Comparison of ENCODE assay signal across 18 mouse cellular contexts in the genomic region with DNA sequence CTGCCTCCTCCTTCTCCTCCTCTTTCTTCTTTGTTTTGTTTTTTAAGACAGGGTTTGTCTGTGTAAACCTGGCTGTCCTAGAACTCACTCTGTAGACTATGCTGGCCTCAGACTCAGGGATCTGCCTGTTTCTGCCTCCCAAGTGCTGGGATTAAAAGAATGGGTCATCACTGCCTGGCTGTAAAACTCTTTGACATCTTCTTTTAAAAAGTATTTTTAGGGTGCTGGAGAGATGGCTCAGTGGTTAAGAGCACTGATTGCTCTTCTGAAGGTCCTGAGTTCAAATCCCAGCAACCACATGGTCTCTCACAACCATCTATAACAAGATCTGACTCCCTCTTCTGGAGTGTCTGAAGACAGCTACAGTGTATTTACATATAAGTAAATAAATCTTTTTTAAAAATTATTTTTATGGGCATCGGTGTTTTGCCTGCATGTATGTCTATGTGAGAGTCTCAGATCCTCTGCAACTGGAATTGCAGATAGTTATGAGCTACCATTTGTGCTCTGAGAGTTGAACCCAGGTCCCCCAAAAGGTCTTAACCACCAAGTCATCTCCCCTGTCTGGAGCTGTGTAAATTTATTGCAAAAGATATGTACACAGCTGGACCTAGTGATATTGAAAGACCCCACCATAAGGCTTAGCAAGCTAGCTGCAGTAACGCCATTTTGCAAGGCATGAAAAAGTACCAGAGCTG. TPM values are rescaled to one million over a fixed set of nuclear protein-coding genes. Genes with fewer than 3 reads are reported as not detected.
DNase-seq lines count a peak whose midpoint lies in the region; ATAC-seq and TF ChIP-seq lines count a peak whose summit lies in the region.
"Had no signal": no experiment of that assay in that cellular context is flagged by ENCODE, and none has a peak within 500 bp of the region (broad histone marks: within the 10 kb centered on the region; RNA-seq: fewer than 3 reads in every experiment).

No protein-coding gene starts in this region.

- 71% methylated on average over 2 of the region's 2 CpGs for WGBS in hindbrain, embryonic 14.5 days
- WGBS in hindbrain, embryonic 13.5 days = 64% methylated on average over 2 of the region's 2 CpGs
- WGBS in lung, embryonic 14.5 days = 53% methylated on average over 2 of the region's 2 CpGs
- 53% methylated on average over 2 of the region's 2 CpGs for WGBS in intestine, embryonic 15.5 days
- 65% methylated on average over 2 of the region's 2 CpGs for WGBS in stomach, embryonic 14.5 days
- WGBS in forebrain, embryonic 11.5 days = 70% methylated on average over 2 of the region's 2 CpGs

- no peaks in the 10 kb centered on the region for H3K36me3 ChIP-seq in hindbrain, embryonic 14.5 days (replicated peaks; ENCODE audit: control insufficient read depth, insufficient read depth)
- H3K36me3 ChIP-seq in hindbrain, embryonic 13.5 days = no peaks in the 10 kb centered on the region
- H3K36me3 ChIP-seq in lung, embryonic 14.5 days (ENCODE audit: insufficient read depth) = no peaks in the 10 kb centered on the region
- no peaks in the 10 kb centered on the region for H3K36me3 ChIP-seq in intestine, embryonic 15.5 days
- H3K36me3 ChIP-seq in stomach, embryonic 14.5 days (ENCODE audit: control insufficient read depth, insufficient read depth, low read length) = no peaks in the 10 kb centered on the region
- H3K36me3 ChIP-seq in forebrain, embryonic 11.5 days (ENCODE audit: control insufficient read depth, insufficient read depth, low read length) = no peaks in the 10 kb centered on the region
- H3K36me3 ChIP-seq: limb, embryonic 15.5 days had no signal

- no peaks in the 10 kb centered on the region for H3K27me3 ChIP-seq in hindbrain, embryonic 14.5 days (ENCODE audit: control insufficient read depth, insufficient read depth, low read length)
- no peaks in the 10 kb centered on the region for H3K27me3 ChIP-seq in hindbrain, embryonic 13.5 days
- no peaks in the 10 kb centered on the region for H3K27me3 ChIP-seq in lung, embryonic 14.5 days (ENCODE audit: insufficient read depth, low read length)
- no peaks in the 10 kb centered on the region for H3K27me3 ChIP-seq in intestine, embryonic 15.5 days (replicated peaks)
- no peaks in the 10 kb centered on the region for H3K27me3 ChIP-seq in stomach, embryonic 14.5 days (ENCODE audit: control insufficient read depth, insufficient read depth, low read length)
- no peaks in the 10 kb centered on the region for H3K27me3 ChIP-seq in forebrain, embryonic 11.5 days (ENCODE audit: control insufficient read depth, insufficient read depth, low read length)
- H3K27me3 ChIP-seq: limb, embryonic 15.5 days had no signal

- peak overlapping the region; percentile 24; the same call in 1 of the 2 replicates for H3K4me2 ChIP-seq in hindbrain, embryonic 14.5 days (replicated peaks)
- H3K4me2 ChIP-seq in hindbrain, embryonic 13.5 days = no peak overlapping the region
- 0 out of 2 replicates have a peak overlapping the region, but pooled peaks have one; percentile 1 for H3K4me2 ChIP-seq in lung, embryonic 14.5 days
- no peak overlapping the region for H3K4me2 ChIP-seq in intestine, embryonic 15.5 days (replicated peaks)
- H3K4me2 ChIP-seq in stomach, embryonic 14.5 days (replicated peaks; ENCODE audit: low read depth, low read length) = no peak overlapping the region; the same call in 1 of the 2 replicates
- no peak overlapping the region for H3K4me2 ChIP-seq in forebrain, embryonic 11.5 days (ENCODE audit: low read depth, low read length, severe bottlenecking)
- H3K4me2 ChIP-seq: limb, embryonic 15.5 days had no signal

- no peak for DNase-seq in hindbrain, embryonic 14.5 days (ENCODE audit: low spot score)
- no peak for DNase-seq in lung, embryonic 14.5 days
- DNase-seq in lung, postnatal 4 days = no peak
- DNase-seq in forebrain, embryonic 11.5 days (ENCODE audit: low spot score) = no peak
- DNase-seq in gastrocnemius, postnatal 14 days = no peak
- DNase-seq: cerebellum, postnatal 25 days; forebrain, postnatal 0 days; gastrocnemius, postnatal 10 days; lung, adult 18-20 months; right cerebral cortex, postnatal 25 days; thymus, postnatal 25 days had no signal

- H3K4me1 ChIP-seq in hindbrain, embryonic 14.5 days (replicated peaks; ENCODE audit: control insufficient read depth, insufficient read depth, low read length) = no peaks in the 10 kb centered on the region
- H3K4me1 ChIP-seq in hindbrain, embryonic 13.5 days (replicated peaks) = 0 out of 2 replicates have a peak, but pooled peaks cover 5% of the 10 kb centered on the region
- no peaks in the 10 kb centered on the region for H3K4me1 ChIP-seq in lung, embryonic 14.5 days (ENCODE audit: insufficient read depth)
- no peaks in the 10 kb centered on the region for H3K4me1 ChIP-seq in intestine, embryonic 15.5 days (replicated peaks)
- H3K4me1 ChIP-seq in stomach, embryonic 14.5 days (ENCODE audit: control insufficient read depth, insufficient read depth, low read length) = no peaks in the 10 kb centered on the region
- H3K4me1 ChIP-seq in forebrain, embryonic 11.5 days (replicated peaks; ENCODE audit: control insufficient read depth, insufficient read depth, low read length) = no peaks in the 10 kb centered on the region
- H3K4me1 ChIP-seq: limb, embryonic 15.5 days had no signal

- intact Hi-C loops in gastrocnemius, postnatal 14 days (cut with DNase I; ENCODE audit: low total_unique reads) = no loop called here

- no peaks in the 10 kb centered on the region for H3K9me3 ChIP-seq in hindbrain, embryonic 14.5 days (ENCODE audit: control insufficient read depth, low read length)
- H3K9me3 ChIP-seq in hindbrain, embryonic 13.5 days = no peaks in the 10 kb centered on the region
- no peaks in the 10 kb centered on the region for H3K9me3 ChIP-seq in lung, embryonic 14.5 days (ENCODE audit: low read depth, low read length)
- no peaks in the 10 kb centered on the region for H3K9me3 ChIP-seq in intestine, embryonic 15.5 days
- H3K9me3 ChIP-seq in stomach, embryonic 14.5 days (ENCODE audit: control insufficient read depth, low read depth, low read length) = no peaks in the 10 kb centered on the region
- H3K9me3 ChIP-seq in forebrain, embryonic 11.5 days (ENCODE audit: control insufficient read depth, low read length) = no peaks in the 10 kb centered on the region
- H3K9me3 ChIP-seq: limb, embryonic 15.5 days had no signal

- no peak overlapping the region for H3K9ac ChIP-seq in hindbrain, embryonic 14.5 days
- no peak overlapping the region for H3K9ac ChIP-seq in hindbrain, embryonic 13.5 days
- no peak overlapping the region for H3K9ac ChIP-seq in lung, embryonic 14.5 days
- no peak overlapping the region for H3K9ac ChIP-seq in intestine, embryonic 15.5 days
- H3K9ac ChIP-seq in stomach, embryonic 14.5 days (replicated peaks; ENCODE audit: low read depth, low read length) = no peak overlapping the region
- H3K9ac ChIP-seq in forebrain, embryonic 11.5 days (ENCODE audit: low read length) = no peak overlapping the region
- H3K9ac ChIP-seq: forebrain, postnatal 0 days; limb, embryonic 15.5 days had no signal

- TF ChIP-seq CTCF in lung, embryonic 14.5 days (IDR thresholded peaks at IDR 0.05; ENCODE audit: low read depth) = no peak

- H3K27ac ChIP-seq in hindbrain, embryonic 14.5 days = no peak overlapping the region
- H3K27ac ChIP-seq in hindbrain, embryonic 13.5 days = no peak overlapping the region
- H3K27ac ChIP-seq in lung, embryonic 14.5 days (ENCODE audit: low read depth) = no peak overlapping the region
- no peak overlapping the region for H3K27ac ChIP-seq in intestine, embryonic 15.5 days
- peak overlapping the region; percentile 27; the same call in 1 of the 2 replicates for H3K27ac ChIP-seq in stomach, embryonic 14.5 days (ENCODE audit: low read length)
- no peak overlapping the region for H3K27ac ChIP-seq in forebrain, embryonic 11.5 days (ENCODE audit: low read depth, low read length)
- H3K27ac ChIP-seq: kidney, postnatal 0 days; left cerebral cortex, adult 2 months; limb, embryonic 15.5 days had no signal

- no peak for ATAC-seq in hindbrain, embryonic 14.5 days (ENCODE audit: low FRiP score)
- no peak for ATAC-seq in hindbrain, embryonic 13.5 days (ENCODE audit: low FRiP score)
- no peak for ATAC-seq in lung, embryonic 14.5 days (ENCODE audit: insufficient read depth)
- ATAC-seq in intestine, embryonic 15.5 days = peak; percentile 65
- no peak for ATAC-seq in stomach, embryonic 14.5 days (ENCODE audit: insufficient number of reproducible peaks, insufficient read depth, low FRiP score, low read depth)
- ATAC-seq in forebrain, embryonic 11.5 days (replicated peaks; ENCODE audit: low FRiP score) = no peak
- ATAC-seq: forebrain, postnatal 0 days; midbrain, embryonic 16.5 days had no signal

- no peak overlapping the region for H3K4me3 ChIP-seq in hindbrain, embryonic 14.5 days (replicated peaks; ENCODE audit: low read length)
- no peak overlapping the region for H3K4me3 ChIP-seq in hindbrain, embryonic 13.5 days
- no peak overlapping the region for H3K4me3 ChIP-seq in lung, embryonic 14.5 days (ENCODE audit: low read depth, low read length)
- H3K4me3 ChIP-seq in intestine, embryonic 15.5 days (replicated peaks) = no peak overlapping the region
- no peak overlapping the region for H3K4me3 ChIP-seq in stomach, embryonic 14.5 days (ENCODE audit: low read depth, low read length)
- H3K4me3 ChIP-seq in forebrain, embryonic 11.5 days (ENCODE audit: low read depth, low read length) = no peak overlapping the region
- H3K4me3 ChIP-seq: left cerebral cortex, adult 2 months; limb, embryonic 15.5 days had no signal

RNA-seq across cellular contexts. Expression of a gene that starts 57.7 kb away (rescaled TPM):
- polyA plus RNA-seq in hindbrain, embryonic 14.5 days (2014; fragmentation: Nextera tagmentation; extraction: Ambion mirVana) = 99.2 and 103 TPM in 2 replicates
- polyA plus RNA-seq in hindbrain, embryonic 13.5 days (2015; fragmentation: Nextera tagmentation; extraction: Ambion mirVana) = 76.4 and 89.0 TPM in 2 replicates
- polyA plus RNA-seq in lung, embryonic 14.5 days (2014; fragmentation: Nextera tagmentation; extraction: Ambion mirVana) = 72.5 and 75.0 TPM in 2 replicates
- polyA plus RNA-seq in intestine, embryonic 15.5 days (2015; fragmentation: Nextera tagmentation; extraction: Ambion mirVana) = 154 and 226 TPM in 2 replicates
- 112 and 116 TPM in 2 replicates for polyA plus RNA-seq in stomach, embryonic 14.5 days (2014; fragmentation: Nextera tagmentation; extraction: Ambion mirVana)
- polyA plus RNA-seq in forebrain, embryonic 11.5 days (2014; fragmentation: Nextera tagmentation; extraction: Ambion mirVana) = 47.7 and 52.0 TPM in 2 replicates
- total RNA-seq in gastrocnemius, postnatal 14 days (2021) = 10 to 100 TPM; 41.1 to 76.7 TPM

Comparison
In these comparisons a context has a peak if more than half of its experiments do, and no peak if none do; other contexts are left out.
1. H3K4me2 ChIP-seq: peak in hindbrain, embryonic 14.5 days (single experiment) and lung, embryonic 14.5 days (single experiment); none in hindbrain, embryonic 13.5 days (single experiment), intestine, embryonic 15.5 days (single experiment), stomach, embryonic 14.5 days (single experiment) and forebrain, embryonic 11.5 days (single experiment).